23 mouse cellular contexts compared by ENCODE assay signal in the genomic region with DNA sequence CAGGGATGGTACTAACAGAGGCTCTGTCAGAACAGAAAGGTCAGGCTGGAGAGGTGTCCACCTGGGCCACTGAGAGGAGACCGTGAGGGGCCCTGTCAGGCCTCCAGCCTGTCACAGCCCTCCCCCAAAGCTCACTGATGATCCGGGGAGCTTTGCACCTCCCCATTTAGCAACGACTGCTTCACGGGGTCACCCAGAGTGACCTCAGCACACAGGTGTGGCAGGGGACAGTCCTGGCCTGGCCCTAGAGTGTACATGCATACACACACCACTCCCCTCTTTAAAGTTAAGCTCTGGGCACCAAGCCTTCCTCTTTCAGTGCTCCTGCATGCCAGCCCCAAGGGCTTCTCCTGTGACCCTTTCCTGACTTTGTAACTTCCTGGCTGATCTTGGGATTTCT. TPM values are rescaled to one million over a fixed set of nuclear protein-coding genes. Genes with fewer than 3 reads are reported as not detected.
"Had no signal": no experiment of that assay in that cellular context is flagged by ENCODE, and none has a peak within 500 bp of the region (broad histone marks: within the 10 kb centered on the region; RNA-seq: fewer than 3 reads in every experiment).

No protein-coding gene starts in this region.

- H3K4me3 ChIP-seq: heart, embryonic 10.5 days; heart, embryonic 12.5 days; hindbrain, embryonic 10.5 days; intestine, embryonic 15.5 days; layer of hippocampus, adult 2 months; left cerebral cortex, adult 2 months; limb, embryonic 10.5 days; limb, embryonic 12.5 days had no signal

- H3K27me3 ChIP-seq: heart, embryonic 12.5 days; intestine, embryonic 15.5 days; limb, embryonic 12.5 days had no signal

- H3K9me3 ChIP-seq: heart, embryonic 10.5 days; heart, embryonic 12.5 days; intestine, embryonic 15.5 days; limb, embryonic 10.5 days had no signal

- H3K9ac ChIP-seq: heart, embryonic 12.5 days; hindbrain, embryonic 14.5 days; intestine, embryonic 15.5 days; limb, embryonic 12.5 days had no signal

- H3K36me3 ChIP-seq: heart, embryonic 10.5 days; heart, embryonic 12.5 days; hindbrain, embryonic 10.5 days; intestine, embryonic 15.5 days; limb, embryonic 10.5 days; limb, embryonic 12.5 days had no signal

- ATAC-seq: hindbrain, embryonic 16.5 days; inflammation-experienced regulatory T-cells, adult 6 months; intestine, embryonic 15.5 days; intestine, postnatal 0 days had no signal

- H3K27ac ChIP-seq: heart, embryonic 10.5 days; hindbrain, embryonic 10.5 days; hindbrain, embryonic 14.5 days; intestine, embryonic 15.5 days; layer of hippocampus, adult 2 months; left cerebral cortex, adult 2 months; limb, embryonic 10.5 days; limb, embryonic 12.5 days had no signal

- DNase-seq: gastrocnemius, postnatal 25 days; heart, adult 18-20 months; heart, postnatal 10 days; heart, postnatal 4 days; kidney, adult 18-20 months; kidney, adult 8-10 months; kidney, postnatal 10 days; kidney, postnatal 4 days had no signal

- H3K4me2 ChIP-seq: heart, embryonic 12.5 days; hindbrain, embryonic 14.5 days; intestine, embryonic 15.5 days; limb, embryonic 12.5 days had no signal

- H3K4me1 ChIP-seq: hindbrain, embryonic 10.5 days; intestine, embryonic 15.5 days; limb, embryonic 12.5 days had no signal

RNA-seq across cellular contexts. Expression of gene Sbk3, which starts 4.5 kb away (rescaled TPM):
- polyA plus RNA-seq: inflammation-experienced regulatory T-cells, adult 6 months; intestine, embryonic 15.5 days; intestine, postnatal 0 days; kidney, embryonic 14.5 days; kidney, embryonic 16.5 days; limb, embryonic 10.5 days; limb, embryonic 12.5 days; liver, adult 2 months had no signal

RNA-seq across cellular contexts. Expression of gene Sbk2, which starts 11.2 kb away (rescaled TPM):
- polyA plus RNA-seq: hindbrain, embryonic 10.5 days; hindbrain, embryonic 14.5 days; hindbrain, embryonic 16.5 days; liver, adult 2 months had no signal
